Mouse (Mus musculus) kidney, adult 2 months (tissue): ENCODE results near the gene Mbd6.

Experiments
- CTCF ChIP-seq: fragments of 200-500 bp; conservative IDR thresholded peaks from 2 replicates; pipeline ENCODE4 v1.5.1; 2011; ENCODE audit warnings: low read depth, mild to moderate bottlenecking, control low read depth, low read length, moderate library complexity, mixed read lengths; ENCODE audit not compliant: insufficient read depth, insufficient read length
- POLR2A ChIP-seq: fragments of 200-500 bp; IDR thresholded peaks from one replicate; pipeline ENCODE4 v1.6.1; 2011; ENCODE audit warnings: low read depth, low read length, control low read depth

GRCm38 (mm10) chr10:127288328-127288799, 454 bp downstream of the Mbd6 start:
- TF ChIP-seq POLR2A (peak; percentile 5), CTCF (no peak)
